Mouse (Mus musculus): ENCODE results near the gene Eif4e. TPM values are rescaled to one million over a fixed set of nuclear protein-coding genes. Genes with fewer than 3 reads are reported as not detected.

Gene Eif4e
- polyA plus RNA-seq, 1 experiment from 2014 or later, result 315 TPM

DNA sequence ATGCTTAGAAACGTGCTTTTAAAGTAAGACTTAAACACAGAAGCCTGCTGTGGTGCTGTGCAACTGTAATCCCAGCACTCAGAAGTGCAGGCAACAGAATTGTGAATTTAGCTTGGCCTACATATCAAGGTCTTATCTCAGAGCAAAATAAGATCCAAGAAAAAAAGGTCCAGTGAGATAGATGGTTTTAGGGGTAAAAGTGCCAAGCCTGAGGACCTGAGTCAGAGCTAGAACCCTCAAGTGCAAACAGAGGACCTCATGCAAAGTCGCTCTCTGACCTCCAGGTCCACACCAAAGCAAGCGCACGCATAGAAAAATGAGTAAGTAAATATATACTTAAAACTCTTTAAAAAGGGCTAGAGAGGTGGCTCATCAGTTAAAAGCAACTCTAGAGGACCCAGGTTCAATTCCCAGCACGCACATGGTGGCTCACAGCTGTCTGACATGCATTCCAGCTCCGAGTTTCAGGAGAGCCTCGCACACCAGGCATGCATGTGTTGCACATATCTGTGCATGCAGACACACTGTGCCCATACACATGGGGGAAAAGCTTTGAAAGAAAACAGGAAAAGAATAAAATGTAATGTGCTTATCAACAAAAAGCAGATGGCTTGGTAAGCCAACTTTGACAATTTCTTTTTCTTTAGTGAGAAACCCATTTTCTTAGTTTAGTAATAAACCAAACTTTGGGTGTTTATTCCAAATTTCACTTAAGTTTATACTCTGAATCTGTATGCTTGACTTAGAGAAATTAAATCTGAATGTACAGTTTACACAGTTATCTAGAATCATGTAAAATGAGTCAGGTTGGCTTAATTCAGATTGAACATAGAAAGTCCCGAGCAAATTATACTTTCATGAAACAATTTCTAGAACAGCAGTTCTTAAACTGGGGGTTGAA lies 4.8 kb downstream of the Eif4e start:
- Histone ChIP-seq H3K27ac (ENCODE audit: low read depth, low read length) (no peak overlapping the region), H3K4me1 (ENCODE audit: control insufficient read depth, insufficient read depth, low read depth, low read length) (peaks cover 14% of the 10 kb centered on the region), H3K4me2 (ENCODE audit: low read length) (no peak overlapping the region), H3K36me3 (ENCODE audit: control insufficient read depth, insufficient read depth, low read length) (no peaks in the 10 kb centered on the region), H3K9me3 (ENCODE audit: control insufficient read depth, low read length) (no peaks in the 10 kb centered on the region), H3K27me3 (replicated peaks; ENCODE audit: control insufficient read depth, insufficient read depth, low read length) (no peaks in the 10 kb centered on the region), H3K4me3 (ENCODE audit: low read length) (no peak overlapping the region), H3K9ac (ENCODE audit: low read depth, low read length) (no peak overlapping the region)
- WGBS, result 84% methylated on average over 8 of the region's 8 CpGs
- ATAC-seq, result no peak

DNA sequence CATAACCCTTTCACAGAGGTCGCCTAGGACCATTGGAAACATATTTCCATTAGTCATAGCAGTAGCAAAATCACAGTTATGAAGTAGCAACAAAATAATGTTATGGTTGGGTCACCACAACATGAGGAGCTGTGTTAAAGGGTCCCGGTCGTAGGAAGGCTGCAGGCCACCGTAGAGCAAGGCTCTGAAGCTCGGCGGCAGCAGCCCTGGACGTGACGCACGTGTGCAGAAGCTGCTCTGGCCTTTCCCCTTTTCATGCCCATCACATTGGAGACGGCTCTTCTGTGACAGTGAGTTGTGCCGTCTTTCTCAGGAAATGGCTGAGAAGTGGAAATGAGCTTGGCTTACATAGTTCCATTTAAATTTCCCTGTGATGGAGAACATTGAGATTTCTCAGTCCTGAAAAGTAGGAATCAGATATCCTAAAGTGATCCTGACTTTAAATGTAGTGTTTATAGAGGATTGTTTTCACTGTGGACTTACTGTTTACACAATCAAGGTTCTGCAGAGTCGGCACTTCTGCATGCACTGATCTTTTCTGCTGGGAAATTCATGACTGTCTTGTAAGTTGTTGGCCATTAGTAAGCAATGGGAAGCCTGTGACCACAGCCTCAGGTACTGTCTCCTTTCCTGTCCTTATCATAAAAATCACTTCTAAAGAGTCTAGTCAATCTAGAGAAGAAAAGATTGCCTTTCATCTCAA lies 5.7 kb downstream of the Eif4e start:
- H3K27ac ChIP-seq (ENCODE audit: low read depth, low read length), result no peak overlapping the region
- no peak overlapping the region for H3K9ac ChIP-seq (ENCODE audit: low read depth, low read length)
- no peak for ATAC-seq
- no peaks in the 10 kb centered on the region for H3K36me3 ChIP-seq (ENCODE audit: control insufficient read depth, insufficient read depth, low read length)
- H3K4me1 ChIP-seq (ENCODE audit: control insufficient read depth, insufficient read depth, low read depth, low read length), result peaks cover 8% of the 10 kb centered on the region
- WGBS, result 59% methylated on average over 12 of the region's 12 CpGs
- no peaks in the 10 kb centered on the region for H3K27me3 ChIP-seq (replicated peaks; ENCODE audit: control insufficient read depth, insufficient read depth, low read length)
- no peak overlapping the region for H3K4me2 ChIP-seq (ENCODE audit: low read length)
- H3K4me3 ChIP-seq (ENCODE audit: low read length), result no peak overlapping the region
- no peaks in the 10 kb centered on the region for H3K9me3 ChIP-seq (ENCODE audit: control insufficient read depth, low read length)

GRCm38 (mm10) chr3:138532764-138533163 lies 6.8 kb downstream of the Eif4e start:
- no peak for ATAC-seq
- Histone ChIP-seq H3K27ac (ENCODE audit: low read depth, low read length) (no peak overlapping the region), H3K9me3 (ENCODE audit: control insufficient read depth, low read length) (no peaks in the 10 kb centered on the region), H3K4me3 (ENCODE audit: low read length) (no peak overlapping the region), H3K4me2 (ENCODE audit: low read length) (no peak overlapping the region), H3K27me3 (replicated peaks; ENCODE audit: control insufficient read depth, insufficient read depth, low read length) (no peaks in the 10 kb centered on the region), H3K36me3 (ENCODE audit: control insufficient read depth, insufficient read depth, low read length) (no peaks in the 10 kb centered on the region), H3K4me1 (ENCODE audit: control insufficient read depth, insufficient read depth, low read depth, low read length) (peaks cover 8% of the 10 kb centered on the region), H3K9ac (ENCODE audit: low read depth, low read length) (no peak overlapping the region)
- 74% methylated on average over 2 of the region's 2 CpGs for WGBS

- no peak overlapping the region for H3K27ac ChIP-seq (ENCODE audit: low read depth, low read length)
- no peak for ATAC-seq
Observed at GRCm38 (mm10) chr3:138536031-138536430, 10.1 kb downstream of the Eif4e start.

DNA sequence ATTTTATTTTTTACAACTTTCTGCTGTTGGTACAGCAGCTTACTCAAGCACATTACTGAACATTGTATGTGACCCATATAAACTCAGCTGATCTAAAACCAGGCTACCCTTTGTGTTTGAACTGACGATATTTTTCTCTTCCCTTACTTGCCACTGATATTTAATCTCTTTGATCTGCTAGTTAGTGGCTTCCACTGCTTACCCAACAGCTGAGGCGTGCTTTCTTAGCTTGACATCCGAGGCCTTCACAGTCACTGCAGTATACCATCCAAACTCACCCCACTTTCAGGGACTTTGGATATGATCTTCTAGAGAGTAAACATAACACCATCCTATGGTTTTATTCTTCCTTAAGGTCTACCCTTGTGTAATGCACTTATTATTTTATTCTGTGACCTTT lies 16.6 kb downstream of the Eif4e start:
- Histone ChIP-seq H3K4me1 (ENCODE audit: control insufficient read depth, insufficient read depth, low read depth, low read length) (no peaks in the 10 kb centered on the region), H3K9ac (ENCODE audit: low read depth, low read length) (no peak overlapping the region), H3K36me3 (ENCODE audit: control insufficient read depth, insufficient read depth, low read length) (no peaks in the 10 kb centered on the region), H3K27me3 (replicated peaks; ENCODE audit: control insufficient read depth, insufficient read depth, low read length) (no peaks in the 10 kb centered on the region), H3K4me3 (ENCODE audit: low read length) (no peak overlapping the region), H3K27ac (ENCODE audit: low read depth, low read length) (no peak overlapping the region), H3K9me3 (ENCODE audit: control insufficient read depth, low read length) (no peaks in the 10 kb centered on the region), H3K4me2 (ENCODE audit: low read length) (no peak overlapping the region)
- 64% methylated on average over 3 of the region's 3 CpGs for WGBS
- ATAC-seq, result no peak

More at GRCm38 (mm10) chr3:138536031-138536430, 10.1 kb downstream of the Eif4e start:
- H3K9me3 ChIP-seq (ENCODE audit: control insufficient read depth, low read length), result no peaks in the 10 kb centered on the region
- no peak overlapping the region for H3K4me2 ChIP-seq (ENCODE audit: low read length)
- no peaks in the 10 kb centered on the region for H3K27me3 ChIP-seq (replicated peaks; ENCODE audit: control insufficient read depth, insufficient read depth, low read length)
- no peak overlapping the region for H3K9ac ChIP-seq (ENCODE audit: low read depth, low read length)
- no peaks in the 10 kb centered on the region for H3K36me3 ChIP-seq (ENCODE audit: control insufficient read depth, insufficient read depth, low read length)
- no peak overlapping the region for H3K4me3 ChIP-seq (ENCODE audit: low read length)
- H3K4me1 ChIP-seq (ENCODE audit: control insufficient read depth, insufficient read depth, low read depth, low read length), result no peaks in the 10 kb centered on the region; the same call in none of the 2 replicates
- 89% methylated on average over 2 of the region's 2 CpGs for WGBS

DNA sequence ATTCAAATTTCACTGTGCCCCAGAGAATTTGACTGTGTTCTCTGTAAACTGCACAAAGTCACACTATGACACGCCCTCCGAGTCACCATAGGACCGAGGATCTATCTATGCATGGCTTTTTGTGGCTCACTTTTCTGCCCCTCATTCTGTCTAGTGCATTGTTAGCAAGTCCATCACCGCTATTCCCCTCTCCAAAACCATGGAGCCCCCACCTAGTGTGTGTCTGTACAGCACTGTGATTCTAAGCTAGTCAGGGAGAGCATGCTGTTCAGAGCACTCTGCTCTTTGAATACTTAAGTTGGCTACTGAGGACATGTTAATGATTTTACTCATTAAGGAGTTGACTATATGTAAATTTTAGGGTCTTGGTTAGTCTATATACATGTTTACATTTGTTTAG lies 18.1 kb downstream of the Eif4e start:
- Histone ChIP-seq H3K4me2 (ENCODE audit: low read length) (no peak overlapping the region), H3K9me3 (ENCODE audit: control insufficient read depth, low read length) (no peaks in the 10 kb centered on the region), H3K4me1 (ENCODE audit: control insufficient read depth, insufficient read depth, low read depth, low read length) (no peaks in the 10 kb centered on the region), H3K27me3 (replicated peaks; ENCODE audit: control insufficient read depth, insufficient read depth, low read length) (no peaks in the 10 kb centered on the region), H3K9ac (ENCODE audit: low read depth, low read length) (no peak overlapping the region), H3K4me3 (ENCODE audit: low read length) (no peak overlapping the region), H3K27ac (ENCODE audit: low read depth, low read length) (no peak overlapping the region), H3K36me3 (ENCODE audit: control insufficient read depth, insufficient read depth, low read length) (no peaks in the 10 kb centered on the region)
- ATAC-seq, result peak; percentile 24; the same call in 1 of the 2 replicates
- 74% methylated on average over 4 of the region's 4 CpGs for WGBS

GRCm38 (mm10) chr3:138546678-138547077 lies 20.7 kb downstream of the Eif4e start:
- Histone ChIP-seq H3K9ac (ENCODE audit: low read depth, low read length) (no peak overlapping the region), H3K36me3 (ENCODE audit: control insufficient read depth, insufficient read depth, low read length) (peaks cover 13% of the 10 kb centered on the region), H3K27me3 (replicated peaks; ENCODE audit: control insufficient read depth, insufficient read depth, low read length) (no peaks in the 10 kb centered on the region), H3K4me2 (ENCODE audit: low read length) (no peak overlapping the region), H3K4me3 (ENCODE audit: low read length) (no peak overlapping the region), H3K27ac (ENCODE audit: low read depth, low read length) (no peak overlapping the region), H3K9me3 (ENCODE audit: control insufficient read depth, low read length) (no peaks in the 10 kb centered on the region), H3K4me1 (ENCODE audit: control insufficient read depth, insufficient read depth, low read depth, low read length) (no peaks in the 10 kb centered on the region)
- no peak for ATAC-seq
- 84% methylated on average over 2 of the region's 2 CpGs for WGBS

DNA sequence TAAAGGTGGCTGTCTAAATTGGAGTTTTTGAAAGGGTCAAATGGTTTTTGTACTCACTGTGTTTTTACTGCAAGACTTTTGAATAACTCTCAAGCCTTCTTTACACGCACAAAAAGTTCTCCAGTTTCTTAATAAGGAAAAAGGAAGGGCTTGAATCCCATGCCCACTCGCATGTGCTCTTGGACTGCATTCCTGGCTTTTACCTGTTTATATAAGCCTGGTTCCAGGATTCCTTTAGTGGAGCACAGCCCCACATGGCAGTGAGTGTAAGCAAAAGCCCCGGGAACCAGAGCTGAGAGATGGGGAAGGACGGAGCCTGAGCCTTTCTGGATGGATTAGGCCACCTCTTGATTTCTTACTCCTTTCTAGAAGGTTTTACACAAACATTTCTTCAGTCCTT lies 23.1 kb downstream of the Eif4e start:
- no peak overlapping the region for H3K9ac ChIP-seq (ENCODE audit: low read depth, low read length)
- no peaks in the 10 kb centered on the region for H3K9me3 ChIP-seq (ENCODE audit: control insufficient read depth, low read length)
- no peak overlapping the region for H3K4me3 ChIP-seq (ENCODE audit: low read length)
- WGBS, result 84% methylated on average over 4 of the region's 4 CpGs
- peaks cover 16% of the 10 kb centered on the region for H3K36me3 ChIP-seq (ENCODE audit: control insufficient read depth, insufficient read depth, low read length)
- no peak overlapping the region for H3K4me2 ChIP-seq (ENCODE audit: low read length)
- H3K27me3 ChIP-seq (replicated peaks; ENCODE audit: control insufficient read depth, insufficient read depth, low read length), result no peaks in the 10 kb centered on the region
- ATAC-seq, result no peak
- H3K27ac ChIP-seq (ENCODE audit: low read depth, low read length), result no peak overlapping the region
- no peaks in the 10 kb centered on the region for H3K4me1 ChIP-seq (ENCODE audit: control insufficient read depth, insufficient read depth, low read depth, low read length)

DNA sequence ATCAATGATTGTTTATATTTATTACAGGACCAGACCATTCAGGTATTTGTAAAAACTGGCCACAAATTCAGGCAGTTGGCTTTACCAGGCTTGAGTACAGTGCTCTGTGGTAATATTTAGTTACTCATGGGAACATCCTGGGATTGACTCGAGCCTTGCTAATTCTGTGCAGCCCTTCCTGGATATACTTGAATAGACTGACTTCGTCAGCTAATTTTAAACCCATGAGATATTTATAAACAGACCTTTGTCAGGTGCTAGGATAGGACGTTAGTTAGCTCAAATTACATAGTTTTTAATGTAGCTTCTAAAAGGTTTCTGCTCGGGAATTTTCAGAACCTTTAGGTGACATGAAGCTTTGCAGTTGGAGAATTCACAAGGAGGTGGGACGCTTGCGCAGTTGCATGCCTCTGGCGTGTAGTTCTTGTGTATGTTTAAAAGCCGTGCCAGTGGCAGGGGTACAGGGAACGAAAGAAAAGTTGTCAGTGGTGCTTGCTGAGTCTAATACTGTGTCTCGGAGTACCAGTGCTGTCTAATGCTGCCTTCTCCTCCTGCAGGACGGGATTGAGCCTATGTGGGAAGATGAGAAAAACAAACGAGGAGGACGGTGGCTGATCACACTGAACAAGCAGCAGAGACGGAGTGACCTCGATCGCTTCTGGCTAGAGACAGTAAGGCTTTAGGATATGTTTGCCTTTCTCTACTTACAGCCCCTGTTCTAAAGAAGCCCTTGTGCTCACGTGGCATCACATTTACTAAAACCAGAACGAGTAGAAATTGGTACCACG lies 24.6 kb downstream of the Eif4e start:
- Histone ChIP-seq H3K27ac (ENCODE audit: low read depth, low read length) (no peak overlapping the region), H3K9me3 (ENCODE audit: control insufficient read depth, low read length) (no peaks in the 10 kb centered on the region), H3K27me3 (replicated peaks; ENCODE audit: control insufficient read depth, insufficient read depth, low read length) (no peaks in the 10 kb centered on the region), H3K4me1 (ENCODE audit: control insufficient read depth, insufficient read depth, low read depth, low read length) (no peaks in the 10 kb centered on the region), H3K4me2 (ENCODE audit: low read length) (no peak overlapping the region), H3K9ac (ENCODE audit: low read depth, low read length) (no peak overlapping the region), H3K36me3 (ENCODE audit: control insufficient read depth, insufficient read depth, low read length) (peaks cover 16% of the 10 kb centered on the region), H3K4me3 (ENCODE audit: low read length) (no peak overlapping the region)
- 91% methylated on average over 19 of the region's 19 CpGs for WGBS
- ATAC-seq, result no peak
